Mouse (Mus musculus) lung, postnatal 14 days (tissue): ENCODE measurements around the gene Acap2.

Experiments used
- DNase-seq: peaks from one replicate; pipeline ENCODE4 v3.0.0; 2021

Acap2 gene

GRCm38 (mm10) chr16:31200790-31201567 lies at the start of gene Acap2:
Gene Acap2, minus strand, starts transcription at chr16:31201245.
- DNase-seq = peak; percentile 97

GRCm38 (mm10) chr16:31249401-31249800 lies 48.4 kb upstream of the Acap2 start:
- no peak for DNase-seq

- DNase-seq = no peak
Observed at GRCm38 (mm10) chr16:31248717-31249116, 47.7 kb upstream of the Acap2 start.

GRCm38 (mm10) chr16:31247442-31247841 lies 46.4 kb upstream of the Acap2 start:
- no peak for DNase-seq

- DNase-seq = no peak
Observed at GRCm38 (mm10) chr16:31244053-31244452, 43.0 kb upstream of the Acap2 start.

GRCm38 (mm10) chr16:31241433-31241832 lies 40.4 kb upstream of the Acap2 start:
- DNase-seq = no peak

GRCm38 (mm10) chr16:31240569-31240968 lies 39.5 kb upstream of the Acap2 start:
- DNase-seq = no peak

- DNase-seq = no peak
Observed at GRCm38 (mm10) chr16:31238281-31238680, 37.2 kb upstream of the Acap2 start.

GRCm38 (mm10) chr16:31235457-31236310 lies 34.6 kb upstream of the Acap2 start:
- DNase-seq = no peak

GRCm38 (mm10) chr16:31234808-31235456 lies 33.9 kb upstream of the Acap2 start:
- no peak for DNase-seq

- no peak for DNase-seq
Observed at GRCm38 (mm10) chr16:31234356-31234755, 33.3 kb upstream of the Acap2 start.

- DNase-seq = peak; percentile 73
Observed at GRCm38 (mm10) chr16:31233541-31234339, 32.7 kb upstream of the Acap2 start.

GRCm38 (mm10) chr16:31233167-31233498 lies 32.1 kb upstream of the Acap2 start:
- no peak for DNase-seq

- DNase-seq = no peak
Observed at GRCm38 (mm10) chr16:31232491-31233166, 31.6 kb upstream of the Acap2 start.

- no peak for DNase-seq
Observed at GRCm38 (mm10) chr16:31231591-31231990, 30.5 kb upstream of the Acap2 start.

- DNase-seq = no peak
Observed at GRCm38 (mm10) chr16:31227746-31228145, 26.7 kb upstream of the Acap2 start.

- no peak for DNase-seq
Observed at GRCm38 (mm10) chr16:31215271-31215670, 14.2 kb upstream of the Acap2 start.

GRCm38 (mm10) chr16:31213463-31213862 lies 12.4 kb upstream of the Acap2 start:
- no peak for DNase-seq

GRCm38 (mm10) chr16:31211503-31211902 lies 10.5 kb upstream of the Acap2 start:
- peak; percentile 36 for DNase-seq

- DNase-seq = no peak
Observed at GRCm38 (mm10) chr16:31210453-31210852, 9.4 kb upstream of the Acap2 start.

- DNase-seq = peak; percentile 48
Observed at GRCm38 (mm10) chr16:31209911-31210310, 8.9 kb upstream of the Acap2 start.

- DNase-seq = no peak
Observed at GRCm38 (mm10) chr16:31205726-31206125, 4.7 kb upstream of the Acap2 start.
